Mouse (Mus musculus): Measurements from ENCODE around the gene Plekhm1.
"Not testable (repeated sequence)": the region's sequence is repeated elsewhere in the genome, so short reads cannot be mapped to it uniquely, and the experiment has no call there.

The Plekhm1 gene

GRCm38 (mm10) chr11:103338119-103338518 lies 74.4 kb downstream of the Plekhm1 start:
- DNase-seq: no peak

GRCm38 (mm10) chr11:103337180-103337579 lies 75.3 kb downstream of the Plekhm1 start:
- DNase-seq: no peak

GRCm38 (mm10) chr11:103335561-103335960 lies 76.9 kb downstream of the Plekhm1 start:
- DNase-seq: no peak

GRCm38 (mm10) chr11:103334925-103335324 lies 77.6 kb downstream of the Plekhm1 start:
- DNase-seq: no peak

GRCm38 (mm10) chr11:103333719-103334398 lies 78.6 kb downstream of the Plekhm1 start:
- peak; percentile 63 for DNase-seq

- peak; percentile 40 for DNase-seq
These were observed 79.4 kb downstream of the Plekhm1 start for GRCm38 (mm10) chr11:103332890-103333651.

GRCm38 (mm10) chr11:103332186-103332889 lies 80.1 kb downstream of the Plekhm1 start:
- peak; percentile 80 for DNase-seq

GRCm38 (mm10) chr11:103331502-103332185 lies 80.8 kb downstream of the Plekhm1 start:
- DNase-seq: no peak

- DNase-seq: no peak
These were observed 81.7 kb downstream of the Plekhm1 start for GRCm38 (mm10) chr11:103330651-103331319.

- peak; percentile 54 for DNase-seq
These were observed 85.5 kb downstream of the Plekhm1 start for GRCm38 (mm10) chr11:103326950-103327349.

GRCm38 (mm10) chr11:103325172-103325571 lies 87.3 kb downstream of the Plekhm1 start:
- DNase-seq: peak; percentile 43

GRCm38 (mm10) chr11:103324723-103325122 lies 87.8 kb downstream of the Plekhm1 start:
- no peak for DNase-seq

- not testable (repeated sequence) for DNase-seq
These were observed 89.7 kb downstream of the Plekhm1 start for GRCm38 (mm10) chr11:103322832-103323231.

- DNase-seq: no peak
These were observed 91.8 kb downstream of the Plekhm1 start for GRCm38 (mm10) chr11:103320646-103321045.

GRCm38 (mm10) chr11:103320196-103320595 lies 92.3 kb downstream of the Plekhm1 start:
- DNase-seq: no peak

- no peak for DNase-seq
These were observed 94.4 kb downstream of the Plekhm1 start for GRCm38 (mm10) chr11:103318042-103318441.

- DNase-seq: no peak
These were observed 97.1 kb downstream of the Plekhm1 start for GRCm38 (mm10) chr11:103315379-103315778.

GRCm38 (mm10) chr11:103314736-103315374 lies 97.6 kb downstream of the Plekhm1 start:
- no peak for DNase-seq
